Mouse (Mus musculus): ENCODE results near the gene Immp2l.

DNA sequence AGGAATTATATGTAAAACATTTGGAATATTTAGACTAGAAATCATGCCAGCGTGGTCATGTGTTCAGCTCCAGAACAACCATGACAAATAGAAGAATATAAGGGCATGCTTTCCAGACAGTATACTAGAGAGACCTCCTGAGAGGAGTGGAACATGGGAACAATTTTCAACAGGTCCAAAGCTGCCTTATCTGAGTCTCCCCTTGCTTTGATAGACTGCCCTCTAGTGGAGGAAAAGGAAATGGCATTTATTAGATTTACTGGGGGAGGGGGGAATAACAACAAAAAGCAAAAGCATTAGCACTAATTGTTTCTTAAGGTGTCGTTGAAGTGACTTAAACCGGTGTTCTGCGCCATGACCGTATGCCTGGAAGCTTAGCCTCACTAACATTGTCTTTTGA, 463.1 kb downstream of the Immp2l start:
- TF ChIP-seq POLR2A (IDR thresholded peaks at IDR 0.05; ENCODE audit: low read depth, low read length) (no peak), CTCF (IDR thresholded peaks at IDR 0.05; ENCODE audit: extremely low read depth, insufficient read length, insufficient replicate concordance, low read depth, low read length) (no peak)

Measured in small intestine, adult 2 months (tissue).